Mouse (Mus musculus) intestine, embryonic 15.5 days (tissue): ENCODE measurements around the gene Fam162a. TPM values are rescaled to one million over a fixed set of nuclear protein-coding genes. Genes with fewer than 3 reads are reported as not detected.
A peak's percentile ranks its signal among the peaks of the same experiment; 100 is the strongest.
"Not testable (repeated sequence)": the region's sequence is repeated elsewhere in the genome, so short reads cannot be mapped to it uniquely, and the experiment has no call there.

ENCODE experiments used
- ATAC-seq: fragments of 200-750 bp; cut with Nextera tagmentation; 2 replicates; pipeline ENCODE4 v1.8.0; 2017; ENCODE audit warnings: moderate TSS enrichment, moderate library complexity
- H3K27ac ChIP-seq: fragments of 300-500 bp; sonication (generic); 2 replicates; pipeline ENCODE4 v1.5.1; 2015; ENCODE audit warnings: mild to moderate bottlenecking, inconsistent platforms
- H3K27me3 ChIP-seq: fragments of 300-500 bp; sonication (generic); replicated peaks from 2 replicates; pipeline ENCODE4 v1.6.1; 2015; ENCODE audit warnings: inconsistent platforms
- H3K36me3 ChIP-seq: fragments of 300-500 bp; sonication (generic); 2 replicates; pipeline ENCODE4 v1.6.1; 2015; ENCODE audit warnings: inconsistent platforms
- H3K4me1 ChIP-seq: fragments of 300-500 bp; sonication (generic); replicated peaks from 2 replicates; pipeline ENCODE4 v1.6.1; 2015; ENCODE audit warnings: inconsistent platforms
- H3K4me2 ChIP-seq: fragments of 300-500 bp; sonication (generic); replicated peaks from 2 replicates; pipeline ENCODE4 v1.6.1; 2015; ENCODE audit warnings: mild to moderate bottlenecking, inconsistent platforms
- H3K4me3 ChIP-seq: fragments of 300-500 bp; sonication (generic); replicated peaks from 2 replicates; pipeline ENCODE4 v1.5.1; 2015; ENCODE audit warnings: inconsistent platforms
- H3K9ac ChIP-seq: fragments of 300-500 bp; sonication (generic); 2 replicates; pipeline ENCODE4 v1.6.1; 2015; ENCODE audit warnings: inconsistent platforms
- H3K9me3 ChIP-seq: fragments of 300-500 bp; sonication (generic); 2 replicates; pipeline ENCODE4 v1.6.1; 2016; ENCODE audit warnings: inconsistent platforms
- WGBS: fragments of 180-500 bp; shearing (Covaris S2); methylation state at CpG from one replicate; pipeline ENCODE4 v1.1.7; 2015; 5-methylcytosine and 5-hydroxymethylcytosine counted together
- polyA plus RNA-seq: library from polyadenylated mRNA; unstranded; fragments of >200 nt; fragmentation: Nextera tagmentation; extraction: Ambion mirVana; gene quantifications from 2 replicates; pipeline ENCODE4 v1.2.1, GENCODE M21; 2015

The Fam162a gene
- polyA plus RNA-seq, 1 experiment from 2014 or later: 500 TPM

DNA sequence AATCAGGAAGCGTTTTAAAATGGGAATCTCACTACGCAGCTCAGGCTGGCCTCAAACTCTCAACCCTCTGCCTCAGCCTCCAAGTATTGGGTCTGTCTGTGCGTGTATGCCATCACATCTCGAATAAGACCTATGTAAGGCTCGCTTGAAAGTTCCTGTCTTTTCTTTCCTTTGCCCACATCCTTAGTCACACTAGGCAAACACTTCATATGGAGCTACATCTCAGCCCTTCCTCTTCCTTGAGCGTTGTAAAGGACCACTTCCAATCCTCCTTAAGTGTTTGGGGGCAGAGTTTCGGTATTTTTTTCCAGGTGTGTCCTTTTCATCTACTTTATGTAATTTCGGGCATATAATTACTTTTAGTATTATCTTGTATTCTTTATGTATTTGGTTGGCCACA lies 16.5 kb downstream of the Fam162a start:
- H3K4me2 ChIP-seq: no peak overlapping the region
- no peaks in the 10 kb centered on the region for H3K9me3 ChIP-seq
- H3K36me3 ChIP-seq: peaks cover 16% of the 10 kb centered on the region
- H3K27ac ChIP-seq: no peak overlapping the region
- H3K27me3 ChIP-seq: no peaks in the 10 kb centered on the region
- 93% methylated on average over 8 of the region's 8 CpGs for WGBS
- no peaks in the 10 kb centered on the region for H3K4me1 ChIP-seq
- H3K4me3 ChIP-seq: no peak overlapping the region
- no peak for ATAC-seq
- no peak overlapping the region for H3K9ac ChIP-seq

DNA sequence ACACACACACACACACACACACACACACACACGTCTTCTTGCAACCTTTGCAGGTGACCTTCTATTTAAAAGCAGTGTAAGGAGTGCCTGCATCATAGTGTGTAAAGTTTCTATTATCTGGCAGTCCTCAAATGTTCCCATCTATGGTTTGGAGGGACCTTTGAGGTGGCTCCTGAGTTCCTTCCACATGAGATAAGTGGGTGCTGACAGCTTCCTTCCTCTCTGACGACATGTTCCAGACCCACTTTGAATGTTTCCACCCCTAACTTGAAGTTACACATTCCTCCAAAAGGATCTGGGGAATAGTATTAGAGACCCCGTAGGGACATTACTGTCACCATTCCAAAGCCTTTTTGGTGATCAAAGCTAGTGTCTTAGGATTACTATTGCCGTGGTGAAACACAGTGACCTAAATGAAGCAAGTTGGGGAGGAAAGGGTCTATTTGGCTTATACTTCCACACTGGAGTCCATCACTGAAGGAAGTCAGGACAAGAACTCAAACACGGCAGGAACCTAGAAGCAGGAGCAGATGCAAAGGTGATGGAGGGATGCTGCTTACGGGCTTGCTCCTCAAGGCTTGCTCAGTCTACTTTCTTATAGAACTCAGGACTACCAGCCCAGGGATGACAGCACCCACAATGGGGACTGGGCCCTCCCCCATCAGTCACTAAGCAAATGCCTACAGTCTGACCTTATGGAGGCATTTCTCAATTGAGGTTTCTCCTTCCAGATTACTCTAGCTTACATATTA lies 17.7 kb downstream of the Fam162a start:
- WGBS: 67% methylated on average over 6 of the region's 6 CpGs
- Histone ChIP-seq H3K9me3 (no peaks in the 10 kb centered on the region), H3K4me3 (no peak overlapping the region), H3K36me3 (peaks cover 25% of the 10 kb centered on the region), H3K4me2 (no peak overlapping the region), H3K27me3 (no peaks in the 10 kb centered on the region), H3K4me1 (no peaks in the 10 kb centered on the region), H3K9ac (no peak overlapping the region), H3K27ac (no peak overlapping the region)
- ATAC-seq: no peak

DNA sequence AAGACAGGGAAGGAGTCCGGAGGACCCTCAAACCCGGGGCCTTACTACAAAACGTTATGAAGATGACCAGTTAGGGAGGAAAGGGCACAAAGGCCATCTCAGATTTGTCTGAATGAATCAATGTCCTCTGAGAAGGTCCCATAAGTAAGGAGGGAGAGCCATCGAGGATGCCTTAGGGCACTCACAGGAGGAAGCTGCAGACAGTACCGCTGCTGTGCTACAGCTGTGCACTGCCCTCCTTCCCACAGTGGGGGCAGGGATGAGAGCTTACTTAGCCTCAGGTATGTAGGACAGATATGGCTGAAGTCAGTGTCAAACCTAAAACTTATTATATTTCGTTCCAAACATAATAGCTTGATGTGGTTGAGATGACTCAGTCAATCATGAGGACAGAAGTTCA lies 19.9 kb downstream of the Fam162a start:
- ATAC-seq: no peak
- H3K4me1 ChIP-seq: no peaks in the 10 kb centered on the region
- no peak overlapping the region for H3K4me2 ChIP-seq
- no peaks in the 10 kb centered on the region for H3K27me3 ChIP-seq
- no peaks in the 10 kb centered on the region for H3K9me3 ChIP-seq
- H3K36me3 ChIP-seq: peaks cover 36% of the 10 kb centered on the region
- no peak overlapping the region for H3K27ac ChIP-seq
- H3K9ac ChIP-seq: no peak overlapping the region
- no peak overlapping the region for H3K4me3 ChIP-seq
- 90% methylated on average over 6 of the region's 6 CpGs for WGBS

DNA sequence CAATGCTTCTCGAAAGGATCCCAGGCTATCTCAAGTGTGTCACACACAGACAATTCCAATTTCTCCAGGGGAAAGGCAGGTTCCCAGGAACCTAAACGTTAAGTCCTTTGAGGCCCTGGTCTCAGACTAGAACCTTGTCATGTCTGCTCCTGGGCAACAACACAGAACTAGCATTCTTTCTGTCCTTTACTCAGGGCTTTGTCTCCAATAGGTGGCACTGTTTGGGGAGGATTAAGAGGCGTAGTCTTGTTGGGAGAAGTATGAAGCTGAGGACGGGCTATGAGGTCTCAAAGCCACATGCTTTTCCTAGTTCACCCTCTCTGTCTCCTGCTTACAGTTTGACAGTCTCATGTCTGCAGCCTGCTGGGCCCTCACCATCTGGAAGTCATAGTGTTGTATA lies 23.9 kb downstream of the Fam162a start:
- no peaks in the 10 kb centered on the region for H3K9me3 ChIP-seq
- no peak for ATAC-seq
- H3K4me3 ChIP-seq: no peak overlapping the region
- peaks cover 45% of the 10 kb centered on the region for H3K36me3 ChIP-seq
- WGBS: 87% methylated on average over 4 of the region's 4 CpGs
- H3K4me2 ChIP-seq: no peak overlapping the region
- no peak overlapping the region for H3K27ac ChIP-seq
- H3K4me1 ChIP-seq: no peaks in the 10 kb centered on the region
- H3K9ac ChIP-seq: no peak overlapping the region
- no peaks in the 10 kb centered on the region for H3K27me3 ChIP-seq

DNA sequence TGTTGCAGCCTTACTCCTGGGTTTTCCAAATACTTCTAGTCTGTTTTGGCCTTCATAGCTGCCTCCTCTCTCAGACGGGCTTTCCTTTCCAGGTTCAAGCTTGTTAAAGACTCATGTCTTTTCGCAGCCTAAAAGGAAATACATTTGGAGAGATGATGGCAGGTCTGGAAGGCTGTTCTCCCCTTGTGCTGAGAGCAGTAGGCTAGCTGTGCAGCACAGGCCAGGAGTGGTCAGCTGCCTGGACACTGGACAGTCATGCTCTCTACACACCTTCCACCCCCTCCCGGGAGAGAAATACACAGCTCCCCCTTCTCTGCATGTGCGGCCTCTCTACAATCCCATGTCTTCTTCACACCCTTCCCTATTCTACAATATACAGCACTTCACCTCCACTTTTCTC lies 27.4 kb downstream of the Fam162a start:
- no peak overlapping the region for H3K27ac ChIP-seq
- no peak overlapping the region for H3K9ac ChIP-seq
- ATAC-seq: no peak
- no peaks in the 10 kb centered on the region for H3K9me3 ChIP-seq
- peaks cover 26% of the 10 kb centered on the region for H3K36me3 ChIP-seq
- H3K4me1 ChIP-seq: peaks cover 9% of the 10 kb centered on the region; the same call in 1 of the 2 replicates
- H3K27me3 ChIP-seq: no peaks in the 10 kb centered on the region
- no peak overlapping the region for H3K4me3 ChIP-seq
- H3K4me2 ChIP-seq: no peak overlapping the region
- WGBS: 90% methylated on average over 4 of the region's 4 CpGs

DNA sequence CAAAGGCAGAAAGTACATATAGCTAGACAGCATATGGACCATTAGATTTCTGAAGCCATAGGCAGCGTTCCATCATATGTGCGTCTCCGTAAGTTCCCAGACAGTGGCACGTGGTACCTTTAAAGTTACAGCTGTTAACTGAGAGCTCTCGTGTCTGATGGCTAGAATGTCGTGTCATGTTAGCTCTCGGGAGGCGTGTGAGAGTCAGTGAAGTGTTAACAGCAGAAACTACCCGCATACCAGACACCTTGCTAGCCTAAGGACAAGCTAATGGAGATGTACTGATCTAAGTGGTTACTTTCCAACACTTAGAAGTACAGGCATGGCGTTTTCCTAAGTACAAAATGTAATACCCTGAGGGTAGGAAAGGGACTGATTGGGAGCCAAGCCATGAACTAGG lies 28.3 kb downstream of the Fam162a start:
- H3K27ac ChIP-seq: no peak overlapping the region
- WGBS: 91% methylated on average over 10 of the region's 10 CpGs
- H3K4me3 ChIP-seq: no peak overlapping the region
- H3K9ac ChIP-seq: no peak overlapping the region
- H3K4me2 ChIP-seq: no peak overlapping the region; the same call in 1 of the 2 replicates
- ATAC-seq: no peak
- no peaks in the 10 kb centered on the region for H3K27me3 ChIP-seq
- no peaks in the 10 kb centered on the region for H3K9me3 ChIP-seq
- H3K4me1 ChIP-seq: peaks cover 9% of the 10 kb centered on the region; the same call in 1 of the 2 replicates
- H3K36me3 ChIP-seq: peaks cover 17% of the 10 kb centered on the region

DNA sequence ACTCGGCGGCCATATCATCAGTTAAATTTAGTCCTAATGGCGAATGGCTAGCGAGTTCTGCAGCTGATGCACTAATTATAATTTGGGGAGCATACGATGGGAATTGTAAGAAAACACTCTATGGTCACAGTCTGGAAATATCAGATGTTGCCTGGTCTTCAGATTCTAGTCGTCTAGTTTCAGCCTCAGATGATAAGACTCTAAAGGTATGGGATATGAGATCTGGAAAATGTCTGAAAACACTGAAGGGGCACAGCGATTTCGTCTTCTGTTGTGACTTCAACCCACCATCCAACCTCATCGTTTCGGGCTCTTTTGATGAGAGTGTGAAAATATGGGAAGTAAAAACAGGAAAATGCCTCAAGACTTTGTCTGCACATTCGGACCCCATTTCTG lies 29.8 kb downstream of the Fam162a start:
- Histone ChIP-seq H3K4me1 (peaks cover 9% of the 10 kb centered on the region; the same call in 1 of the 2 replicates), H3K9ac (peak overlapping the region; percentile 70), H3K4me3 (peak overlapping the region; percentile 59), H3K36me3 (peaks cover 13% of the 10 kb centered on the region; the same call in 1 of the 2 replicates), H3K9me3 (no peaks in the 10 kb centered on the region), H3K27me3 (no peaks in the 10 kb centered on the region), H3K27ac (peak overlapping the region; percentile 79), H3K4me2 (peak overlapping the region; percentile 62)
- WGBS: 25% methylated on average over 11 of the region's 11 CpGs
- ATAC-seq: no peak

DNA sequence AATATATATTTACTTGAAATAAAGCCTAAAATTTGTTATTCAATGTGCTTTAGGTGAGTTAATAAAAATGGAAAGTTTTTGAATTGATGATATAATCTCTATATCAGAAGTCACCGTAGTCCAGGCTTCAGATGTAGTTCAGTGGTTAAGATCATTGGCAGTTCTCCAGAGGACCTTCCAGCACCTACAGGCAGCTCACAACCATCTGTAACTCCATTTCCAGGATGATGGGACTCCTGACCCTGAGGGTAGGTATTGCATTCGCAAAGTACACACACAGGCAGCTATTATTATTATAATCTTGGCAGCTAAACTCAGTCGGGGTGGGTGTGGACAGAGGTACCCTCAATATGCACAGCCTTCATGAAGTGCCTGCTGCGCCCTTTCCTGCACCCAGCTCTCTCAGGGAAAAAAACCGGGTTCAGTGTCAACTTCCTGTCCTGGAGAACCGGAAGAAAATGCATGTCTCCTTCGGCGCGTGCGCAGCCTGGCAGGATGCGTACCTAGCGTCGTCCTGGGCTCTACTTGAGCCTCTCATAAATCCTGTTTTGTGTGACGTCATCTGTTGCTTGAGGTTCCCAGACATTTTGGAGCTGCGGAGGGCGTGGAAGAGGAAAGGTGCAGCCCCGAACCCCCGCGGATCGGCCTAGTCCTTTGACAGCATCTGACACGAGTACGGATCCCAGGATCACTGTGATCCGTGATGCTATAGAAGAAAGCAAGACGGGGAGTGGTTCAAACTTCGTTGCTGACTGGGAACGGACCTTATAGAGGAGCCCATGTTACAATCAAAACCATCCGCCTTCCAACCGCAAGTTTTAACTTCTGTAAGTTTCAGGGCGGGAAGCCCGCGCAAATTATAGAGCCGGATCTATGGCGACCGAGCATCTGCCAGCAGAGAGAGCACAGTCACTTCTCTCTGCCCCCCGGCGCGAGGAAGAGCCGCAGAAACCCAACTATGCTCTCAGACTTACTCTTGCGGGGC lies 30.5 kb downstream of the Fam162a start, which contains the start of gene Wdr5b:
Gene Wdr5b, plus strand, starts transcription at position 551 of the 985 bp plus-strand sequence.
- peak; percentile 99 for ATAC-seq
- Histone ChIP-seq H3K36me3 (peaks cover 10% of the 10 kb centered on the region; the same call in 1 of the 2 replicates), H3K9ac (peak within 1 kb of the TSS; percentile 70), H3K9me3 (no peaks in the 10 kb centered on the region), H3K27ac (peak within 1 kb of the TSS; percentile 79), H3K4me1 (peaks cover 9% of the 10 kb centered on the region; the same call in 1 of the 2 replicates), H3K4me3 (peak within 1 kb of the TSS; percentile 59), H3K27me3 (no peaks in the 10 kb centered on the region), H3K4me2 (peak within 1 kb of the TSS; percentile 62)
- WGBS: 2% methylated on average over 39 of the region's 39 CpGs

DNA sequence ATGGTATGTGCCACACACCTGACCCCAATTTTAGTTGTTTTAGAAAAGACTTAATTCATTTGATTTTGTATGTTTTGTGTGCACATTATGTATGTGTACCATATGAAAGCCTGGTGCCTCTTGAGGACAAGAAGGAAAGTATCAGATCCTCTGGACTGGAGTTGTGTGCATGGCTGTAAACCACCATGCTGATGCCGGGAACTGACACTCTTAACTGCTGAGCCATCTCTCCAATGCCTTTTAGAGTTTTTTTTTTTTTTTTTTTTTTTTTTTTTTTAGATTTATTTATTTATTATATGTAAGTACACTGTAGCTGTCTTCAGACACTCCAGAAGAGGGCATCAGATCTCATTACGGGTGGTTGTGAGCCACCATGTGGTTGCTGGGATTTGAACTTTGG lies 43.3 kb downstream of the Fam162a start:
- not testable (repeated sequence) for H3K27ac ChIP-seq, H3K36me3 ChIP-seq, ATAC-seq, H3K4me2 ChIP-seq, H3K4me1 ChIP-seq, H3K9ac ChIP-seq, H3K4me3 ChIP-seq, H3K27me3 ChIP-seq, H3K9me3 ChIP-seq
- 88% methylated on average over 2 of the region's 2 CpGs for WGBS

DNA sequence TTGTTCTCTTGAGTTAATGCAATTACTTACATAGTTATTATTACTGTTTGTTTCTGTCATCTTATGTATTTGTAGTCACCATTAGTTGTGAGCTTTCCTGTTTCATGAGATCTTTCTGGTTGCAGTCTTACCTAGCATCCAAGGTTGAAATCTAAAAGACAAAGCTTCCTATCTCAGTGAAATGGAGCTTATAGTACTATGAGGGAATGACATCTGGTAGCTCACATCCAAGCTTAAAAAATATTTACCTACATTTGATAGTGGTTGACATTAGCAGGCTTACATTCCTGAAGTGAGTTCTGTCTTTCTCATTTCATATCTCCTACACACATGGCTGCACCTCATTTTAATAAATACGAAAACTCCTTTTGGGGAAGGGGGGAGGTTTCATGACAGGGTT lies 55.1 kb downstream of the Fam162a start:
- 100% methylated on average over 1 of the region's 1 CpGs for WGBS
- no peaks in the 10 kb centered on the region for H3K4me1 ChIP-seq
- no peaks in the 10 kb centered on the region for H3K9me3 ChIP-seq
- ATAC-seq: no peak
- H3K4me3 ChIP-seq: no peak overlapping the region
- no peak overlapping the region for H3K27ac ChIP-seq
- no peak overlapping the region for H3K4me2 ChIP-seq
- H3K36me3 ChIP-seq: 0 out of 2 replicates have a peak, but pooled peaks cover under 1% of the 10 kb centered on the region
- H3K9ac ChIP-seq: no peak overlapping the region
- no peaks in the 10 kb centered on the region for H3K27me3 ChIP-seq

DNA sequence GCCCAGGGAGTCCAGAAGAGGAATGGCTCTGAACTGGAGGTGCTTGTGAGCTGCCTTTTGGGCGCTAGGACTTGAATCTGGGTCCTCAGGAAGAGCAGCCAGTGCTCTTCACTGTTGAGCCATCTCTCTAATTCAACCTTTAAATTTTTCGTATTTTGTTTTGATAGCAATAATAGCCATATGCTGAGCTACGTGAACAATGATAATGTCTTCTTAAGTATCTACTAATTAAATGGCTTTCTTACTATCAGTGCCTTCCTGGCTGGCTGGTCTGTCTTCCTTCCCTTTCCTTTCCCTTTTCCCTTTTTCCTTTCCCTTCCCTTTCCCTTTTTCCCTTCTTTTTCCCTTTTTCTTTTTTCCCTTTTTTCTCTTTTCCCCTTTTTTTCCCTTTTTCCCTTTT lies 63.0 kb downstream of the Fam162a start:
- Histone ChIP-seq H3K9ac (no peak overlapping the region), H3K4me2 (no peak overlapping the region), H3K4me3 (no peak overlapping the region), H3K27ac (no peak overlapping the region), H3K4me1 (no peaks in the 10 kb centered on the region), H3K36me3 (no peaks in the 10 kb centered on the region), H3K9me3 (no peaks in the 10 kb centered on the region), H3K27me3 (no peaks in the 10 kb centered on the region)
- WGBS: 90% methylated on average over 3 of the region's 3 CpGs
- no peak for ATAC-seq

DNA sequence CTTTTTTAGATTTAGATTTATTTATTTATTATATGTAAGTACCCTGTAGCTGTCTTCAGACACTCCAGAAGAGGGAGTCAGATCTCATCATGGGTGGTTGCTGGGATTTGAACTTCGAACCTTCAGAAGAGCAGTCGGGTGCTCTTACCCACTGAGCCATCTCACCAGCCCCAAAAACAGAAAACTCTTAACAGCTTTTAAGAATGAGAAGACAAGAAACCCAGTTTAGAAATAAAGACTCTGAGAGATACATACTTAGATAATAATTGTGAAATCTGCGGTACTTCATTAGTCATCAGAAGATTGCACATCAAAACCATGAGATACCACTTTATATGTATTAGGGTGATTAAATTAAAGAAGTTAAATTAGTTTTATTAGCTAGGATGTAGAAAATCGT lies 72.5 kb downstream of the Fam162a start:
- ATAC-seq: not testable (repeated sequence)

More for the DNA sequence above, 72.5 kb downstream of the Fam162a start:
- not testable (repeated sequence) for H3K4me2 ChIP-seq, H3K36me3 ChIP-seq, H3K4me1 ChIP-seq, H3K9me3 ChIP-seq, H3K27me3 ChIP-seq, H3K27ac ChIP-seq, H3K4me3 ChIP-seq, H3K9ac ChIP-seq
- 91% methylated on average over 4 of the region's 4 CpGs for WGBS
